Mouse (Mus musculus): Measurements from ENCODE around the gene Ppp1r17. TPM values are rescaled to one million over a fixed set of nuclear protein-coding genes. Genes with fewer than 3 reads are reported as not detected.

The Ppp1r17 gene
- polyA plus RNA-seq (2014; fragmentation: Nextera tagmentation; extraction: Ambion mirVana) = 4.6 and 7.8 TPM in 2 replicates

DNA sequence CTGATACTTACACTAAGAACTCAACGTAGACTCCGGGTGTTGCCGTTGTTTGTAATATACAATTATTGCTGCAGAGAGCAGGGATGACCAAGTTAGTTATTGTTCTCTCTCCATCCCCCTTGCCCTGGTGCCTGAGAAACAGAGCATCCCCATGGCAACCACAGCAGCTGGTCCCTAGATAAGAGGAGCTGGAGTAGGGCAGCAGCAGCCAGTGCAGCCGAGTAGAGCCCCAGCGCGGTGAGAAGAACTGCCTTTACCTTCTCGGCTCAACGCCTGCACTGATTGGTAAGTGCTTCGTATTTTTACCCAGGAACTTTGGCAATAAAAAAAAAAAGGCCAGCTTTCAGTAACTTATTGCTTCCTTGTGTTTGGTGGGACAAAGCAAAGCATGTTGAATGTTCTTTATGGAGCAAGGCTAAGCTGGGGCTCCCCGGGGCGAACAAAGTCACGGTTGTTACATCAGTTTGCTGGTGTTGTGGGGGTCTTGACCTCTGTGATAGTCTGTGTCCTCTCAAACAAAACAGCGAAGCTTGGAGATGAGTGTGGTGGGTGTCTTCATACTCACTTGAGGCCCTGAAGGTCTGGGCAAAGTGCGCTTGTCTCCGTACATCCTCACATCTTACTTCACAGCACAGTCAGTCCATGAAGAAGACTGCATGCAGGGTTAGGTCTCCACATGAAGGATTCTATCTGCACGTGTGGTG is at the start of gene Ppp1r17:
Gene Ppp1r17, plus strand, starts transcription at position 207 of the 704 bp plus-strand sequence.
- Histone ChIP-seq H3K27me3 (ENCODE audit: control insufficient read depth, insufficient read depth, low read length) (no peaks in the 10 kb centered on the region), H3K9ac (replicated peaks; ENCODE audit: low read length) (no peak within 1 kb of the TSS), H3K36me3 (ENCODE audit: control insufficient read depth, insufficient read depth, low read length) (no peaks in the 10 kb centered on the region), H3K4me2 (ENCODE audit: low read length) (peak within 1 kb of the TSS; percentile 41), H3K9me3 (ENCODE audit: control insufficient read depth, low read length) (no peaks in the 10 kb centered on the region), H3K4me1 (ENCODE audit: control insufficient read depth, insufficient read depth, low read length) (peaks cover 13% of the 10 kb centered on the region), H3K27ac (replicated peaks; ENCODE audit: low read depth, low read length) (0 out of 2 replicates have a peak within 1 kb of the TSS, but pooled peaks have one; percentile 13), H3K4me3 (replicated peaks; ENCODE audit: low read depth, low read length) (no peak within 1 kb of the TSS)
- DNase-seq = peak; percentile 75
- ATAC-seq (ENCODE audit: low FRiP score, low TSS enrichment) = peak; percentile 80; the same call in 1 of the 2 replicates
- WGBS = 24% methylated on average over 16 of the region's 16 CpGs

DNA sequence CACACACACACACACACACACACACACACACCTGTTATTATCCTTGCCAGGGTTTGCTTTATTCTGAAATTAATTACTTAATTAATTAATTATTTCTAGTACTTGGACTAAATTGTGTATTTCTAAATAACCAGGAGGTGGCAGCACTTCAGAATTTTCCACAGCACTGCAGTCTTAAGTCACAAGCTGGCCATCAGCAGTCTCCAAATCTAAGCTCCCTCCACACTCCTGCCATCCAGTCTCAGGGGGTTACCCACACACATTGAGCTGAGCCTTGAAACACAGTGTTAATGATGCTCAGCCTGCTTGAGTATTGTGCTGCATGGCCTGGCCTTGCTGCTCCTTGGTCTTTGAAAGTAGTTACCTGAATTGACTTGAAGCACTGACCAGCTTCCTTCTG is 44.3 kb upstream of the Ppp1r17 start:
- H3K36me3 ChIP-seq (ENCODE audit: control insufficient read depth, insufficient read depth, low read length) = no peaks in the 10 kb centered on the region
- H3K4me2 ChIP-seq (ENCODE audit: low read length) = no peak overlapping the region
- DNase-seq (peak; percentile 80), ATAC-seq (ENCODE audit: low FRiP score, low TSS enrichment) (peak; percentile 71; the same call in 1 of the 2 replicates)
- H3K27ac ChIP-seq (replicated peaks; ENCODE audit: low read depth, low read length) = no peak overlapping the region
- no peaks in the 10 kb centered on the region for H3K9me3 ChIP-seq (ENCODE audit: control insufficient read depth, low read length)
- H3K4me1 ChIP-seq (ENCODE audit: control insufficient read depth, insufficient read depth, low read length) = no peaks in the 10 kb centered on the region
- no peaks in the 10 kb centered on the region for H3K27me3 ChIP-seq (ENCODE audit: control insufficient read depth, insufficient read depth, low read length)
- H3K4me3 ChIP-seq (replicated peaks; ENCODE audit: low read depth, low read length) = no peak overlapping the region
- no peak overlapping the region for H3K9ac ChIP-seq (replicated peaks; ENCODE audit: low read length)

DNA sequence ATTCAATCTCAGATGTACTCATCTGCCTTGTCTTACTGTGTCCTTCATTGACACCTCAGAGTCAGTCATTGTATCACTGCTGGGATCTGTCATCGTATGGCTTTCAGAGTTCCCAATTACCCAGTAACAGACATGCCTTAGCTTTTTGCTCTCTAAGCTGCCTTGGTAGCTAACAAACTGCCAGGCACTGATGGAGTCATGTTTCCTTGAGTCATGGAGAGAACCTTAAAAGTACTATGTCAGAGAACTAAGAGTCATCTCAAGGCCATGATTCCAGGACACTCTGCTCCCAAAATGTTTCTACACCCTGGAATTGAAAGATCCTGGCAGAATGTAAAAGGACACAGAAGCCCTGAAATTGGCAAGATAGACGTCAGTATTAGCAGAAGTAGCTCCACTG is 37.5 kb upstream of the Ppp1r17 start:
- Histone ChIP-seq H3K27me3 (ENCODE audit: control insufficient read depth, insufficient read depth, low read length) (no peaks in the 10 kb centered on the region), H3K4me1 (ENCODE audit: control insufficient read depth, insufficient read depth, low read length) (no peaks in the 10 kb centered on the region), H3K9ac (replicated peaks; ENCODE audit: low read length) (no peak overlapping the region), H3K36me3 (ENCODE audit: control insufficient read depth, insufficient read depth, low read length) (no peaks in the 10 kb centered on the region), H3K4me2 (ENCODE audit: low read length) (no peak overlapping the region), H3K9me3 (ENCODE audit: control insufficient read depth, low read length) (no peaks in the 10 kb centered on the region), H3K4me3 (replicated peaks; ENCODE audit: low read depth, low read length) (no peak overlapping the region), H3K27ac (replicated peaks; ENCODE audit: low read depth, low read length) (no peak overlapping the region)
- ATAC-seq (ENCODE audit: low FRiP score, low TSS enrichment) (no peak), DNase-seq (no peak)
- 81% methylated on average over 2 of the region's 2 CpGs for WGBS

DNA sequence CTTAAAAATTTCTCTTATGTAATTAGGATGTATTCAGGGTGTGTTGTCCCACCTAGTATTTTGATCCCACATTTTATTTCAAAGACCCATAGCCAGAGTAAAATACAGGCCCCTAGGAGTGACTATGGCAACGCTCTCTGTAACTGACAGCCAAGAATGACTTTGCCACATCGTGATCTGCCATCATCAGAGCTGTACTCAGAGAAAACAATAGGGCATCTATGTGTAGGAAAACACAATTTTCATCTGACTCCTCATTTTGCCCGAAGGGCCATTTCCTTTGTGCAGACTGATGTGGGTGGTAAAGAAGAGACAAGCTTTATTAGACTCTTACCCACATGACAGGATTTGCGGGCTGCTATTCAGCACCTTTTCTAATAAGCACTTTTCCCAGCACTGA is 8.6 kb upstream of the Ppp1r17 start:
- Histone ChIP-seq H3K4me2 (ENCODE audit: low read length) (no peak overlapping the region), H3K9ac (replicated peaks; ENCODE audit: low read length) (no peak overlapping the region)
- WGBS = 77% methylated on average over 4 of the region's 4 CpGs

DNA sequence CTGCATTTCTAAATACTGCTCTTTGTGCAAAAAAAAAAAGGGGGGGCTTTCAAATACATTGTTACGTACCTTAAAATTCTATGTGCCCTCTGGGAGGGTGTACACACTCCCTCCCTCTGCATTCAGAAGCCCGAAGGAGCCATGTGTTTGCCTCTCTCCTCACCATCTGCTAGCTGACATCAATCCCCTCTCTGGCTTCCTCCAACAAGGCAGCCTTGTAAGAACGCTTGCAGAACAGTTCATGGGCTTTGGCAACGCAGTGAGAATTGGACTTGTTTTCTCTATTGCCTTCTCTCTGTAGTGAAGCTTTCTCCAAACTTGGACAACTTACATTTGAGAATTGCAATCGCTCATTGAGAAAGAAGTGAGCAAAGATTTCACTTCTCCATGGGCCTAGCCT is 4.9 kb upstream of the Ppp1r17 start:
- WGBS = 79% methylated on average over 5 of the region's 5 CpGs
- no peak overlapping the region for H3K9ac ChIP-seq (replicated peaks; ENCODE audit: low read length)
- DNase-seq (no peak), ATAC-seq (ENCODE audit: low FRiP score, low TSS enrichment) (no peak)
- no peaks in the 10 kb centered on the region for H3K9me3 ChIP-seq (ENCODE audit: control insufficient read depth, low read length)
- H3K4me2 ChIP-seq (ENCODE audit: low read length) = no peak overlapping the region
- no peak overlapping the region for H3K4me3 ChIP-seq (replicated peaks; ENCODE audit: low read depth, low read length)
- no peaks in the 10 kb centered on the region for H3K36me3 ChIP-seq (ENCODE audit: control insufficient read depth, insufficient read depth, low read length)
- H3K27me3 ChIP-seq (ENCODE audit: control insufficient read depth, insufficient read depth, low read length) = no peaks in the 10 kb centered on the region
- peaks cover 8% of the 10 kb centered on the region for H3K4me1 ChIP-seq (ENCODE audit: control insufficient read depth, insufficient read depth, low read length)
- no peak overlapping the region for H3K27ac ChIP-seq (replicated peaks; ENCODE audit: low read depth, low read length)

More for the DNA sequence above, 8.6 kb upstream of the Ppp1r17 start:
- no peak overlapping the region for H3K4me3 ChIP-seq (replicated peaks; ENCODE audit: low read depth, low read length)
- H3K4me1 ChIP-seq (ENCODE audit: control insufficient read depth, insufficient read depth, low read length) = no peaks in the 10 kb centered on the region
- no peak overlapping the region for H3K27ac ChIP-seq (replicated peaks; ENCODE audit: low read depth, low read length)
- ATAC-seq (ENCODE audit: low FRiP score, low TSS enrichment) = no peak
- DNase-seq = no peak
- H3K9me3 ChIP-seq (ENCODE audit: control insufficient read depth, low read length) = no peaks in the 10 kb centered on the region
- no peaks in the 10 kb centered on the region for H3K27me3 ChIP-seq (ENCODE audit: control insufficient read depth, insufficient read depth, low read length)
- H3K36me3 ChIP-seq (ENCODE audit: control insufficient read depth, insufficient read depth, low read length) = no peaks in the 10 kb centered on the region

DNA sequence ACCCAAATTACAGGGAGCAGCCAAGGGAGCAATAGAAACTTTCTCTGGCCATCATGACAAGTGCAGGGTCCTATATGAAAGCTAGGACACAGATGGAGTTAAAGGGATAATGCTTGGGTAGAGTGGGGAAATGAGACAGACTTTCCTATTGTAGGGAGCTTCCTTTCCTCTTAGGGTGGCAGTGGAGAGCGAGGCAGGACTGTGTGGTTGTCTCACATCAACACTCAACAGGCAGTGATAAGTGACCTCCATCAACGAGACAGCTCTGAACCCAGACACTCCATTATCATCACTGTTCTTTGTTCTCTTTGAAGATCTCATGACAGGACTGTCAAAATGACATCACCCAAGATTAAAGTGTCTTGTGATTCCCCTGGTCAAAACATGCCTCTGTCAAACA is 2.3 kb downstream of the Ppp1r17 start:
- ATAC-seq (ENCODE audit: low FRiP score, low TSS enrichment) = no peak
- Histone ChIP-seq H3K36me3 (ENCODE audit: control insufficient read depth, insufficient read depth, low read length) (no peaks in the 10 kb centered on the region), H3K4me1 (ENCODE audit: control insufficient read depth, insufficient read depth, low read length) (peaks cover 13% of the 10 kb centered on the region), H3K9ac (replicated peaks; ENCODE audit: low read length) (no peak overlapping the region), H3K4me3 (replicated peaks; ENCODE audit: low read depth, low read length) (no peak overlapping the region), H3K4me2 (ENCODE audit: low read length) (no peak overlapping the region), H3K27me3 (ENCODE audit: control insufficient read depth, insufficient read depth, low read length) (no peaks in the 10 kb centered on the region), H3K27ac (replicated peaks; ENCODE audit: low read depth, low read length) (no peak overlapping the region), H3K9me3 (ENCODE audit: control insufficient read depth, low read length) (no peaks in the 10 kb centered on the region)
- WGBS = 60% methylated on average over 2 of the region's 2 CpGs
- DNase-seq = no peak

DNA sequence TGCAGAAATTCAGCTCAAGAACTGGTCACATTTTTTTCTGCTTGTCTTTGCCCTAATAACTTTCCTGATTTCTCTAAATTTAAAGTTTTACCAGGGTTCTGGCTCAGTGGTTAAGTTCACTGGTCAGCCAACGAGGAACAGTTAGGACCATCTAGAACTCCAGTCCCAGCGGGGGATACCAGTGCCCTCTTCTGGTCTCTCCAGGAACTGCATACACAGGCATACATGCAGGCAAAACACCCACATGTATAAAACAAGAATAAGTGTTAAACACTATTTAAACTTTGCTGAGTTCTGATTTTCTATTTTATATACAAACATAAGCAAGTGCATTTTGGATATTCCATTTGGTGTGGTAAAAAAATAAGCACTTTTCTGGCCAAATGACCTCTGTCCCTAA is 8.2 kb downstream of the Ppp1r17 start:
- no peaks in the 10 kb centered on the region for H3K36me3 ChIP-seq (ENCODE audit: control insufficient read depth, insufficient read depth, low read length)
- DNase-seq = no peak
- H3K27ac ChIP-seq (replicated peaks; ENCODE audit: low read depth, low read length) = no peak overlapping the region
- H3K9ac ChIP-seq (replicated peaks; ENCODE audit: low read length) = no peak overlapping the region
- no peaks in the 10 kb centered on the region for H3K9me3 ChIP-seq (ENCODE audit: control insufficient read depth, low read length)
- H3K4me2 ChIP-seq (ENCODE audit: low read length) = no peak overlapping the region
- 63% methylated on average over 2 of the region's 2 CpGs for WGBS
- ATAC-seq (ENCODE audit: low FRiP score, low TSS enrichment) = no peak
- H3K27me3 ChIP-seq (ENCODE audit: control insufficient read depth, insufficient read depth, low read length) = no peaks in the 10 kb centered on the region
- H3K4me3 ChIP-seq (replicated peaks; ENCODE audit: low read depth, low read length) = no peak overlapping the region
- H3K4me1 ChIP-seq (ENCODE audit: control insufficient read depth, insufficient read depth, low read length) = no peaks in the 10 kb centered on the region

DNA sequence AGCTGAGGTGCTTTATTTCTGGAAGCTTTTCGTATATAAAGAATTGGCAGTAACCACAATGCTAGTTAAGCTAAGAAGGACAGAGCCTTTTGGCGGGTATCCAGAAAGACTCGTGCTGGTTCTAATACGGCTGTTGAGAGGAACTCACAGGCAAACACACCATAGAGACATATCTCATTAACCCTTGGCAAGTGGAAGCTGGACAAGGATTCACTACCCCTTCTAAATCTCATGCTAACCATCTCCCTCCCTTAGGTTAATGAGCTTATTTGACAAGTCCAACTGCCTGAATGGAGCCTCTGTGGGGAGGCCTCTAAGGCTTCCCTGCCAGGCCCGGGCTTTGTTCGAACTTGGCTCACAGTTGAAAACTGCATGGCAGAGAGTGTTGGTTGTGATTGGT is 10.0 kb downstream of the Ppp1r17 start:
- Histone ChIP-seq H3K36me3 (ENCODE audit: control insufficient read depth, insufficient read depth, low read length) (no peaks in the 10 kb centered on the region), H3K27ac (replicated peaks; ENCODE audit: low read depth, low read length) (no peak overlapping the region), H3K4me1 (ENCODE audit: control insufficient read depth, insufficient read depth, low read length) (no peaks in the 10 kb centered on the region), H3K4me3 (replicated peaks; ENCODE audit: low read depth, low read length) (no peak overlapping the region), H3K9ac (replicated peaks; ENCODE audit: low read length) (no peak overlapping the region), H3K4me2 (ENCODE audit: low read length) (no peak overlapping the region), H3K9me3 (ENCODE audit: control insufficient read depth, low read length) (no peaks in the 10 kb centered on the region), H3K27me3 (ENCODE audit: control insufficient read depth, insufficient read depth, low read length) (no peaks in the 10 kb centered on the region)
- WGBS = 69% methylated on average over 6 of the region's 6 CpGs
- ATAC-seq (ENCODE audit: low FRiP score, low TSS enrichment) (no peak), DNase-seq (peak; percentile 57)

DNA sequence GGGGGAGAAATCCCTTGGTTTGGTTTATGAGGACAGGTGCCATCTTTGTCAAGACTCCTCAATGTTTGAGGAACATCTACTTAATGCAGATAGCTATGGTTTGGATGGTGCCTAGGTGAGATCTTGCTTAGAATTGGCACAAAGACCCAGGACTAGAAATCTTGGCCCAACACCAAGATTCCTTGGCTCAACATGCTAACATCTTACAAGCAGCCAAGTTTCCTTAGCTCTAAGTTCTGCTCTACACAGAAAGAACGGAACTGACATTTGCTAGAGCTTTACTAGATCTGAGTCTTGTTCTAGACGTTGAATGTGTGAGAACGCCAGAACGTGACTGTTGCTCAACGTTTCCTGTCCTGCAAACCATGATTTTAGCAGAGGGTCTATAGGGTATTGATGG is 10.7 kb downstream of the Ppp1r17 start:
- H3K4me1 ChIP-seq (ENCODE audit: control insufficient read depth, insufficient read depth, low read length) = no peaks in the 10 kb centered on the region
- ATAC-seq (ENCODE audit: low FRiP score, low TSS enrichment) = no peak
- no peaks in the 10 kb centered on the region for H3K27me3 ChIP-seq (ENCODE audit: control insufficient read depth, insufficient read depth, low read length)
- WGBS = 92% methylated on average over 5 of the region's 5 CpGs
- no peak overlapping the region for H3K4me3 ChIP-seq (replicated peaks; ENCODE audit: low read depth, low read length)
- H3K9me3 ChIP-seq (ENCODE audit: control insufficient read depth, low read length) = no peaks in the 10 kb centered on the region
- no peak overlapping the region for H3K27ac ChIP-seq (replicated peaks; ENCODE audit: low read depth, low read length)
- no peak for DNase-seq
- H3K4me2 ChIP-seq (ENCODE audit: low read length) = no peak overlapping the region
- no peak overlapping the region for H3K9ac ChIP-seq (replicated peaks; ENCODE audit: low read length)
- H3K36me3 ChIP-seq (ENCODE audit: control insufficient read depth, insufficient read depth, low read length) = no peaks in the 10 kb centered on the region

Data from midbrain, embryonic 14.5 days (tissue).